Mouse (Mus musculus) kidney, adult 2 months (tissue): Measurements from ENCODE around the gene Olfr1135.

ENCODE experiments used
- CTCF ChIP-seq: fragments of 200-500 bp; conservative IDR thresholded peaks from 2 replicates; pipeline ENCODE4 v1.5.1; 2011; ENCODE audit warnings: low read depth, mild to moderate bottlenecking, control low read depth, low read length, moderate library complexity, mixed read lengths; ENCODE audit not compliant: insufficient read depth, insufficient read length
- POLR2A ChIP-seq: fragments of 200-500 bp; IDR thresholded peaks from one replicate; pipeline ENCODE4 v1.6.1; 2011; ENCODE audit warnings: low read depth, low read length, control low read depth

DNA sequence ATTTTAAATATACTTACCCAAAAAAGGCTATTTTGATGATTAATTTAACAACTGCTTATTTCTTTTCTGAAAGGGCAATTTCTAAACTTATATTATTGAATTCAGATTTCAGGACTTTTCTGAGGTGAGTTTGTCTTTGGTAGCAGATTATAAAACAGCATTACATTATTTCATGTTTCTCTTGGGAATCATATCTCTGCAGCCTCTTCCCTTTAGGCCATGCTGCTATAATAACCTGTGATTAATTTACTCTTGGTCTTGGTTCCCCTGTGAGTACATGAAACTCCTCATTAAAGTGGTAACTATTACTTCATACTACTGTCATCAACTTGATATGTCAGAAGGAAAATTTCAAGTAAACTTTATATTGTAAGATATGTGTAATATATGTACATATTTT lies 36.0 kb downstream of the Olfr1135 start, which contains the start of gene Olfr1132:
- TF ChIP-seq CTCF (no peak), POLR2A (no peak)
